In the genomic region with DNA sequence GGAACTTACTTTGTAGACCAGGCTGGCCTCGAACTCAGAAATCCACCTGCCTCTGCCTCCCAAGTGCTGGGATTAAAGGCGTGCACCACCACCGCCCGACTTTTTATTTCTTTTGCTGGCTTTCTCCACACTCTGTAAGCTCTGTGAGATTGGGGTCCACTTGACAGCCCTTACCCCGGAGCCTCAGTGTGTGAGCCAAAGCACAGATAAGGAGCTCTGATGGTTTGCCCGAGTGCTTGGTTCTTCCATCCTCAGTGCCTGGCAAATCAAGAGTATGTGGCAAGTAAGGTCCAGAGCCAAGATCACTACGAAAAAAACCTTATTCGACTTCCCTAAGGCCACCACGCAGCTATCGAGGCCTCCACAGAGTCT, we compare ENCODE assay signal across 9 mouse cellular contexts. TPM values are rescaled to one million over a fixed set of nuclear protein-coding genes. Genes with fewer than 3 reads are reported as not detected.
DNase-seq lines count a peak whose midpoint lies in the region; ATAC-seq and TF ChIP-seq lines count a peak whose summit lies in the region.
"Had no signal": no experiment of that assay in that cellular context is flagged by ENCODE, and none has a peak within 500 bp of the region (broad histone marks: within the 10 kb centered on the region; RNA-seq: fewer than 3 reads in every experiment).

No protein-coding gene starts in this region.

- H3K27me3 ChIP-seq in lung, embryonic 15.5 days, result no peaks in the 10 kb centered on the region
- peaks cover 3% of the 10 kb centered on the region; the same call in 1 of the 2 replicates for H3K27me3 ChIP-seq in limb, embryonic 15.5 days
- H3K27me3 ChIP-seq in small intestine, adult 2 months (ENCODE audit: control insufficient read depth, insufficient read depth, low read length), result no peaks in the 10 kb centered on the region

- H3K36me3 ChIP-seq in lung, embryonic 15.5 days, result peaks cover 36% of the 10 kb centered on the region
- H3K36me3 ChIP-seq in limb, embryonic 15.5 days, result peaks cover 54% of the 10 kb centered on the region
- peaks cover 40% of the 10 kb centered on the region for H3K36me3 ChIP-seq in small intestine, adult 2 months (ENCODE audit: control insufficient read depth, insufficient read depth, low read length)

- no peak for TF ChIP-seq POLR2A in small intestine, adult 2 months (IDR thresholded peaks at IDR 0.05; ENCODE audit: low read depth, low read length)

- peak overlapping the region; percentile 47 for H3K4me3 ChIP-seq in lung, embryonic 15.5 days
- peak overlapping the region; percentile 47 for H3K4me3 ChIP-seq in limb, embryonic 15.5 days
- H3K4me3 ChIP-seq in small intestine, adult 2 months (ENCODE audit: low read depth, low read length), result peak overlapping the region; percentile 50

- ATAC-seq in cerebellum, adult (ENCODE audit: insufficient number of reproducible peaks, low FRiP score, low TSS enrichment), result 0 out of 2 replicates have a peak, but pooled peaks have one; percentile 31
- peak; percentile 21; the same call in 1 of the 2 replicates for ATAC-seq in lung, embryonic 15.5 days (ENCODE audit: borderline replicate concordance, extremely low read depth, low FRiP score, low TSS enrichment)
- ATAC-seq in limb, embryonic 15.5 days (ENCODE audit: insufficient number of reproducible peaks, low FRiP score, low TSS enrichment, low read depth), result no peak

- H3K27ac ChIP-seq in lung, embryonic 15.5 days, result no peak overlapping the region
- 0 out of 2 replicates have a peak overlapping the region, but pooled peaks have one; percentile 24 for H3K27ac ChIP-seq in limb, embryonic 15.5 days
- H3K27ac ChIP-seq in small intestine, adult 2 months (ENCODE audit: insufficient read depth, low read depth, low read length), result no peak overlapping the region
- H3K27ac ChIP-seq: macrophage had no signal

- no peak for TF ChIP-seq CTCF in small intestine, adult 2 months (IDR thresholded peaks at IDR 0.05; ENCODE audit: extremely low read depth, insufficient read length, insufficient replicate concordance, low read depth, low read length)

- no peak for DNase-seq in cerebellum, adult 18-20 months
- DNase-seq in lung, adult 18-20 months, result no peak
- DNase-seq in spleen, postnatal 36 days (ENCODE audit: low spot score in 2 of 2), result no peak
- DNase-seq in ovary, adult 18-20 months (ENCODE audit: low spot score), result no peak

- peak overlapping the region; percentile 50 for H3K9ac ChIP-seq in lung, embryonic 15.5 days
- H3K9ac ChIP-seq in limb, embryonic 15.5 days, result peak overlapping the region; percentile 59

- 25% methylated on average over 10 of the region's 10 CpGs for WGBS in lung, embryonic 15.5 days
- 28% methylated on average over 10 of the region's 10 CpGs for WGBS in limb, embryonic 15.5 days
- 30% methylated on average over 10 of the region's 10 CpGs for WGBS in small intestine, adult 2 months

- H3K4me1 ChIP-seq in lung, embryonic 15.5 days, result peaks cover 9% of the 10 kb centered on the region
- peaks cover 24% of the 10 kb centered on the region for H3K4me1 ChIP-seq in limb, embryonic 15.5 days
- peaks cover 22% of the 10 kb centered on the region for H3K4me1 ChIP-seq in small intestine, adult 2 months (ENCODE audit: control insufficient read depth, insufficient read depth, insufficient read length, low read length)

- H3K4me2 ChIP-seq in lung, embryonic 15.5 days, result peak overlapping the region; percentile 94
- H3K4me2 ChIP-seq in limb, embryonic 15.5 days, result peak overlapping the region; percentile 93

- H3K9me3 ChIP-seq in lung, embryonic 15.5 days, result no peaks in the 10 kb centered on the region
- no peaks in the 10 kb centered on the region for H3K9me3 ChIP-seq in limb, embryonic 15.5 days

RNA-seq across cellular contexts. Expression of gene Ttll3, which starts 2.9 kb away (rescaled TPM):
- polyA plus RNA-seq in lung, embryonic 15.5 days (2015; fragmentation: Nextera tagmentation; extraction: Ambion mirVana), result 3.0 and 3.9 TPM in 2 replicates
- polyA plus RNA-seq in limb, embryonic 15.5 days (2015; fragmentation: Nextera tagmentation; extraction: Ambion mirVana), result 4.4 and 5.6 TPM in 2 replicates
- 5.9 and 14.9 TPM in 2 replicates for polyA plus RNA-seq in small intestine, adult 2 months (2012; rRNA removed)

RNA-seq across cellular contexts. Expression of gene Arpc4, which starts 14.1 kb away (rescaled TPM):
- polyA plus RNA-seq in lung, embryonic 15.5 days (2015; fragmentation: Nextera tagmentation; extraction: Ambion mirVana), result 399 and 412 TPM in 2 replicates
- 392 and 399 TPM in 2 replicates for polyA plus RNA-seq in limb, embryonic 15.5 days (2015; fragmentation: Nextera tagmentation; extraction: Ambion mirVana)
- 45.9 and 96.0 TPM in 2 replicates for polyA plus RNA-seq in small intestine, adult 2 months (2012; rRNA removed)

RNA-seq across cellular contexts. Expression of gene Tada3, which starts 14.3 kb away (rescaled TPM):
- 53.1 and 54.6 TPM in 2 replicates for polyA plus RNA-seq in lung, embryonic 15.5 days (2015; fragmentation: Nextera tagmentation; extraction: Ambion mirVana)
- polyA plus RNA-seq in limb, embryonic 15.5 days (2015; fragmentation: Nextera tagmentation; extraction: Ambion mirVana), result 45.1 and 48.7 TPM in 2 replicates
- polyA plus RNA-seq in small intestine, adult 2 months (2012; rRNA removed), result 10.9 and 24.5 TPM in 2 replicates

RNA-seq across cellular contexts. Expression of gene Rpusd3, which starts 27.1 kb away (rescaled TPM):
- polyA plus RNA-seq in lung, embryonic 15.5 days (2015; fragmentation: Nextera tagmentation; extraction: Ambion mirVana), result 19.1 and 20.9 TPM in 2 replicates
- polyA plus RNA-seq in limb, embryonic 15.5 days (2015; fragmentation: Nextera tagmentation; extraction: Ambion mirVana), result 20.4 and 21.3 TPM in 2 replicates
- polyA plus RNA-seq in small intestine, adult 2 months (2012; rRNA removed), result 25.8 and 71.6 TPM in 2 replicates

RNA-seq across cellular contexts. Expression of gene Cidec, which starts 43.6 kb away (rescaled TPM):
- polyA plus RNA-seq in lung, embryonic 15.5 days (2015; fragmentation: Nextera tagmentation; extraction: Ambion mirVana), result not detected in 2 replicates
- 0.63 TPM in 1 of 2 replicates, not detected in the other for polyA plus RNA-seq in limb, embryonic 15.5 days (2015; fragmentation: Nextera tagmentation; extraction: Ambion mirVana)
- 156 and 346 TPM in 2 replicates for polyA plus RNA-seq in small intestine, adult 2 months (2012; rRNA removed)
- polyA plus RNA-seq: macrophage had no signal
